Mouse (Mus musculus) testis, adult 2 months (tissue): ENCODE measurements around the gene Spn.

ENCODE experiments used
- CTCF ChIP-seq: fragments of 200-500 bp; IDR thresholded peaks from 2 replicates; pipeline ENCODE4 v1.5.1; 2012; ENCODE audit warnings: low read depth, mild to moderate bottlenecking, inconsistent platforms, low read length, moderate library complexity; ENCODE audit not compliant: control insufficient read depth, insufficient read depth, insufficient replicate concordance
- POLR2A ChIP-seq: fragments of 200-500 bp; IDR thresholded peaks from 2 replicates; pipeline ENCODE4 v1.6.1; 2012; ENCODE audit warnings: low read depth, mild to moderate bottlenecking, inconsistent platforms, low read length, moderate library complexity; ENCODE audit not compliant: control insufficient read depth

DNA sequence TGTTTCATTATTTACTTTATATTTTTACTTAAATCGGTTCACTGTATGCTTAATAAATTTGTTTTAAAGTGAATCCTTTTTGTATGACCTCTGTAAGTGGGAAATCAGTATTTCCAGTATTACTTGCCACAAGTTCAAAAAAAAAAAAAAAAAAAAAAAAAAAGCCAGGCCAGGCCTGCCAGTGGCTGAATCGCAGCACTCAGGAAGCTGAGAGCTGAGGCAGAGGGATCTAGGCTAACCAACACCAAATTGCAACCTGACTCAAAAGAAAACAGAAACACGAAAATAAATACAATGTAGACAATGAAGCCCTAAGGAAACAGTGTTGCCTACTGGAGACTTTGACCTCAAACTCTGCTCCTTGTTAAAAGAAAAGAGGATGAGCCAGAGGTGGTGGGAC is 43.7 kb downstream of the Spn start:
- no peak for TF ChIP-seq CTCF
- TF ChIP-seq POLR2A, result no peak
